Comparison of ENCODE assay signal across 15 mouse cellular contexts in genomic region chr16:94946848-94947247, GRCm38 (mm10). TPM values are rescaled to one million over a fixed set of nuclear protein-coding genes. Genes with fewer than 3 reads are reported as not detected.
DNase-seq lines count a peak whose midpoint lies in the region.
"Had no signal": no experiment of that assay in that cellular context is flagged by ENCODE, and none has a peak within 500 bp of the region (broad histone marks: within the 10 kb centered on the region; RNA-seq: fewer than 3 reads in every experiment).

No protein-coding gene starts in this region.

- DNase-seq in cerebellum, postnatal 14 days = peak; percentile 61 to 67
- DNase-seq in cerebellum, adult 11-12 months = no peak
- peak; percentile 69 for DNase-seq in left cerebral cortex, postnatal 4 days
- no peak for DNase-seq in left cerebral cortex, postnatal 14 days (ENCODE audit: low spot score in 2 of 2)
- DNase-seq in right cerebral cortex, postnatal 14 days = peak; percentile 21
- DNase-seq in right cerebral cortex, adult 2 months (ENCODE audit: low spot score in 2 of 2) = no peak
- no peak for DNase-seq in yolk sac, embryonic 10.5 days (ENCODE audit: low spot score)
- DNase-seq: adrenal gland, postnatal 36 days; gastrocnemius, postnatal 36 days; kidney, adult 2 months; kidney, postnatal 25 days; thymus, adult 2 months had no signal

- intact Hi-C loops in left cerebral cortex, postnatal 4 days (cut with DNase I) = no loop called here
- intact Hi-C loops in left cerebral cortex, postnatal 14 days (cut with DNase I) = no loop called here

RNA-seq across cellular contexts. Expression of gene Kcnj6, which starts 50.7 kb away (rescaled TPM):
- 10 to 100 TPM; 31.4 to 34.2 TPM for total RNA-seq in left cerebral cortex, postnatal 4 days (2021)
- 10 to 100 TPM; 72.1 to 91.3 TPM for total RNA-seq in left cerebral cortex, postnatal 14 days (2021)
- total RNA-seq: CH12.LX; common myeloid progenitor, adult 5-6 weeks; gastrocnemius, postnatal 36 days; MEL had no signal

Comparison
In these comparisons a context has a peak if more than half of its experiments do, and no peak if none do; other contexts are left out.
1. DNase-seq: peak in cerebellum, postnatal 14 days (2 of 2), left cerebral cortex, postnatal 4 days (single experiment) and right cerebral cortex, postnatal 14 days (single experiment); none in cerebellum, adult 11-12 months (single experiment), left cerebral cortex, postnatal 14 days (0 of 2), right cerebral cortex, adult 2 months (0 of 2) and yolk sac, embryonic 10.5 days (single experiment).